Mouse (Mus musculus): ENCODE measurements at regions not wholly inside any gene's neighbourhood (a gene's known extent, or its start where the extent isn't known, plus 50 kb on each side); places are given as distances from the start of the nearest gene placed in this dataset.
A peak's percentile ranks its signal among the peaks of the same experiment; 100 is the strongest.

DNA sequence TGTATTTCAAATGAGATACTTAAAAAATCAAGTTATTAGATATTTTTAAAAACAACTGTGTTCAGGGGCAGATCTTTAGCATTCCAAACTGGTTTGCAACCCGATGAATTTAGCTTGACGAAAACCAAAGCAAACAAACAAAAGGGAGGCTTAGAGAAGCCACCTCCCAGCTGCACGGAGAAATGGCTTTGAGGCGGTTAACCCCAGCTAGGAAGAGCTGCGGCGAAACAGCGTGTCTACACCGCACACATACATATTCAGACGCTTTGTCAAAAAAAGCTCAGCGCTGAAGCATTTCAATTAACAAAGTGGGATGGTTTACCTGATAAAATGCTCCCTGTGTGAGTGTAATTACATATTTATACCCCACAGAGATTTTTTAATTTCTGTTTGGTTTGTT lies 123.0 kb upstream of the Ap5m1 start:
- Histone ChIP-seq H3K4me1 (no peaks in the 10 kb centered on the region), H3K9ac (no peak overlapping the region), H3K9me3 (no peaks in the 10 kb centered on the region), H3K27ac (no peak overlapping the region), H3K27me3 (no peaks in the 10 kb centered on the region), H3K36me3 (no peaks in the 10 kb centered on the region), H3K4me2 (replicated peaks) (no peak overlapping the region), H3K4me3 (no peak overlapping the region)
- no peak for ATAC-seq (ENCODE audit: insufficient number of reproducible peaks, insufficient read depth, low FRiP score, low TSS enrichment)
- 47% methylated on average over 10 of the region's 10 CpGs for WGBS

DNA sequence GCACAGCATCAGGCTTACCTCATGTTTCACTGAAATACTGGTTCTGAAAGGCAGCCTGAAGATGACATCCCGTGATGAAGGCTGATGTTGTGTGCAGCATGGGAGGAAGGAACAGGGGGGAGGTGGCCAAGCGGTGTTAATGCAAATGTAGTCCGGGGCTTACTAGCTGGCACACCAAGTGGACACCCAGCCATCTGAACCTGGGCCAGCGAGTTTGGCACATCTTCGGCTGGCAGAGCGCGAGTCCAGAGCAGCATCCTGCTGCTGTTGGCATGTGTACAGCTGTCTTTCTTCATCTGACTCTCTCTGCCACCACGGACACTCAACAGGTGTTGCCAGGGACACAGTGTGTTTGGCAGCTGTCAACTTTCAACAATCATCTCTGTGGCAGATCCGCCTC lies 135.0 kb upstream of the Ap5m1 start:
- Histone ChIP-seq H3K4me3 (no peak overlapping the region), H3K9me3 (no peaks in the 10 kb centered on the region), H3K4me2 (replicated peaks) (no peak overlapping the region), H3K9ac (no peak overlapping the region), H3K27me3 (no peaks in the 10 kb centered on the region), H3K36me3 (no peaks in the 10 kb centered on the region), H3K27ac (no peak overlapping the region), H3K4me1 (no peaks in the 10 kb centered on the region)
- 85% methylated on average over 9 of the region's 9 CpGs for WGBS
- no peak for ATAC-seq (ENCODE audit: insufficient number of reproducible peaks, insufficient read depth, low FRiP score, low TSS enrichment)

DNA sequence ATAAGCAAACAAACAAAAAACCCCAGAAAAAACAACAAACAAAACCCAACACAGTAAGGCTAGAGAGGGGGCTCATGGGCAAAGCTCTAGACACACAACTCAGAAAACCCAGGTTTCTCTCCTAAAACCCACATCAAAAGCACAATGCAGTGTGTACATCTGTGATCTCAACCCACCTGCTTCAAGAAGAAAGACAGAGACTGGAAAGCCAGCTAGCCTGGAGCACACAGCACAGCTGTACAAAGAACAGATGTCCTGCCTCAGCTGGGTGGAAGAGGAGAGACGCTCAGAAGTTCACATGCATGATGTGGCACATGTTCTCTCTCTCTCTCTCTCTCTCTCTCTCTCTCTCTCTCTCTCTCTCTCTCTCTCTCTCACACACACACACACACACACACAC lies 140.0 kb upstream of the Ap5m1 start:
- no peak overlapping the region for H3K4me3 ChIP-seq
- ATAC-seq (ENCODE audit: insufficient number of reproducible peaks, insufficient read depth, low FRiP score, low TSS enrichment) = no peak
- WGBS = 25% methylated on average over 1 of the region's 1 CpGs
- no peaks in the 10 kb centered on the region for H3K4me1 ChIP-seq
- H3K4me2 ChIP-seq (replicated peaks) = no peak overlapping the region
- H3K9me3 ChIP-seq = no peaks in the 10 kb centered on the region
- H3K27me3 ChIP-seq = no peaks in the 10 kb centered on the region
- H3K9ac ChIP-seq = no peak overlapping the region
- no peak overlapping the region for H3K27ac ChIP-seq
- H3K36me3 ChIP-seq = no peaks in the 10 kb centered on the region

DNA sequence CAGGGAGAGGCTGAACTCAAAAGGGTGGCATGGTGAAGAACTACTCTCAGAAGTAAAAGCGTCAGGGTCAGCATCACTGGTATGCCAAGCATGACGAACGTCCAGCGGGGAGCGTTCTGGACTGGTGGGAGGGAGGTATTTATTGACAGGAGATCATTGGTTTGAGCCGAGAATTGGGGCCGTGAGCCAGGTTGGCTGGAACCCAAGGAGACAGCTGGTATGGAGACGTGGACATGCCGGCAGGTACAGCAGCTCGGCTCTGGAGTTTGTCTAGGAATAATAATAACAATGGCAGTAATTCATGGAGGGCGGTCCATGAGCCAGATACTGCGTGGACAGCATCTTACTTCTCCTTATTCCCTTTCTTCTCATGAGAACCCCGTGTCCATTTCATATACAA lies 156.5 kb upstream of the Ap5m1 start:
- no peak for ATAC-seq (ENCODE audit: insufficient number of reproducible peaks, insufficient read depth, low FRiP score, low TSS enrichment)
- H3K27ac ChIP-seq = no peak overlapping the region
- WGBS = 73% methylated on average over 13 of the region's 13 CpGs

DNA sequence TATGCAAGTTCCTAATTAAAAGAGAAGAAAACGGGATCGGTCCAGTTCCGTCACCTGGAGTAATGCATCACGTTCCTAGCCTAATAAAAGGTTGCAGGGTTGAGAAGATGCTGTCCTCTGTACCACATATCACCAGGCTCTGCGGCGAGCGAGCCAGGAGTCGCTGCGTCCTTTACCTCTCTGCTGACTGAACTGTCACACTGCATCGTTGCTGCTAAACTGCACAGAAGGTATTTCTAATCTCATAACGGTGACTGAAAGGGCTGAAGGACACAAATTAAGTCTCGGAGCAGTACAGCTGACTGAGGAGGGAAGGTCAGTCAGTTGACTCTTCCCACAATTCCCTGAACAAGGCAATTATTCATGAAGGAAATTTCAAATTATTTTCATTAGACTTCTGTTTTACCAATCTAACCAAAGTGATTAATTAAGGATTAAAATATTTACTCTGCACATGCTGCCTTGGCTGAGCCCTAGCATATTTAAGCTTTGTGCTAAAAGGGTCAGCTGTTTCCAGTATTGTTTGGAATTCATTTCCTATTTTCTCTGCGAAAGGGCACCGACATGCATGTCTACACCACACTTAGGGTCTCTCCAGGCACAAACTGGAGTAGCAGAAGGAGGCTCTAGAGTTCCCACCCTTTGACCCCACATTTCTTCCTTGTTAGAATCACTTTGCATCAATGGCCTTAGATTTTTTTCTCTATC lies 157.8 kb upstream of the Ap5m1 start:
- Histone ChIP-seq H3K9me3 (no peaks in the 10 kb centered on the region), H3K4me3 (no peak overlapping the region), H3K27me3 (no peaks in the 10 kb centered on the region), H3K36me3 (no peaks in the 10 kb centered on the region), H3K4me2 (replicated peaks) (no peak overlapping the region), H3K27ac (no peak overlapping the region), H3K9ac (no peak overlapping the region), H3K4me1 (no peaks in the 10 kb centered on the region)
- 0 out of 2 replicates have a peak, but pooled peaks have one; percentile 67 for ATAC-seq (ENCODE audit: insufficient number of reproducible peaks, insufficient read depth, low FRiP score, low TSS enrichment)
- 65% methylated on average over 14 of the region's 14 CpGs for WGBS

More for the DNA sequence above, 156.5 kb upstream of the Ap5m1 start:
- Histone ChIP-seq H3K9ac (no peak overlapping the region), H3K4me2 (replicated peaks) (no peak overlapping the region), H3K4me3 (no peak overlapping the region), H3K4me1 (no peaks in the 10 kb centered on the region), H3K9me3 (no peaks in the 10 kb centered on the region), H3K27me3 (no peaks in the 10 kb centered on the region), H3K36me3 (no peaks in the 10 kb centered on the region)

DNA sequence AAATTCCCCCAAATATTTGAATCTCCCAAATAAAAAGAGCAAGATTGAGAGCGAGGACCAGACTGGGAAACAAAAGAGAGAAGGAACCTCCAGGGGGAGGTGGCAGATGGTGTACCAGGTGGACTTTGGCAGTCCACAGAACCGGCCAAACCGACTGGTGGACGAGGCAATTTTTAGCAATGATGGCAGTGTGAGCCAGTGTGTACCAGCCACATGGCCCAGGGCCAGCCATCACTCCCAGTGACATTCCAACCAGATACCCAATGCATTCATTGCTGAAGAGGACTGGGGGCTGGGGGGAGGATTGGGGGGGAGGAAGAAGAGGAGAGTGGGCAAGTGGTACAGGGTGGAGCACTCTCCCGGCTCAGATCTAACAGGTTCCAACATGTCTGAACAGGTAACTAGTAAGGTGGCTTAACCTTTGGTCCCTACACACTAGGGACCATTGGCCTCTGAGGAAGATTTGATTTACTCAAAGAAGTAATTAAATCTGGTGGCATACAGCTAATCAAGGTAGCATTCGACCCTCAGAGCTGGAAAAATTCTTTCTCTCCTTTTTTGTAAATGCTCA lies 158.4 kb upstream of the Ap5m1 start:
- Histone ChIP-seq H3K27me3 (no peaks in the 10 kb centered on the region), H3K27ac (no peak overlapping the region), H3K4me1 (no peaks in the 10 kb centered on the region), H3K9me3 (no peaks in the 10 kb centered on the region), H3K4me3 (no peak overlapping the region), H3K9ac (no peak overlapping the region), H3K4me2 (replicated peaks) (no peak overlapping the region), H3K36me3 (no peaks in the 10 kb centered on the region)
- 71% methylated on average over 6 of the region's 6 CpGs for WGBS
- ATAC-seq (ENCODE audit: insufficient number of reproducible peaks, insufficient read depth, low FRiP score, low TSS enrichment) = no peak

DNA sequence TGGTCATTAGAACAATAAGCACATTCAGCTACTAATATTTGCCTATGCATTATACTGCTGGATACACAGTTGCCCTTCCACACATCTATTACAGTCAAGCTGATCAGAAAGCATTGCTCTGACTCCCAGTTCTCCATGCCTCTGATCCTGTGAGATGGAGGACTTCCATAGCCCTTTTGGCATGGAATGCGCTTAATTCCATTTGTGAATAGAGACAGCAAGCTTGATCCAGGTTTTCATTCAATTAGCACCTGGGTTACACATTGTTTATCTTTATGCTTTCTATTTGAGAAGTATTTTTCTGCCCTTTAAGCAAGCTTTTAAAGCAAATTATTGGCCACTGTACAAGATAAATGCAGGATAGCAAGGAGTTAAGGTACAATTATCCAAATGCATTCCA lies 158.9 kb upstream of the Ap5m1 start:
- H3K9me3 ChIP-seq = no peaks in the 10 kb centered on the region
- no peak overlapping the region for H3K9ac ChIP-seq
- no peak overlapping the region for H3K4me2 ChIP-seq (replicated peaks)
- WGBS = 96% methylated on average over 1 of the region's 1 CpGs
- no peak overlapping the region for H3K27ac ChIP-seq
- H3K4me1 ChIP-seq = no peaks in the 10 kb centered on the region
- no peaks in the 10 kb centered on the region for H3K36me3 ChIP-seq
- H3K4me3 ChIP-seq = no peak overlapping the region
- no peak for ATAC-seq (ENCODE audit: insufficient number of reproducible peaks, insufficient read depth, low FRiP score, low TSS enrichment)
- no peaks in the 10 kb centered on the region for H3K27me3 ChIP-seq

DNA sequence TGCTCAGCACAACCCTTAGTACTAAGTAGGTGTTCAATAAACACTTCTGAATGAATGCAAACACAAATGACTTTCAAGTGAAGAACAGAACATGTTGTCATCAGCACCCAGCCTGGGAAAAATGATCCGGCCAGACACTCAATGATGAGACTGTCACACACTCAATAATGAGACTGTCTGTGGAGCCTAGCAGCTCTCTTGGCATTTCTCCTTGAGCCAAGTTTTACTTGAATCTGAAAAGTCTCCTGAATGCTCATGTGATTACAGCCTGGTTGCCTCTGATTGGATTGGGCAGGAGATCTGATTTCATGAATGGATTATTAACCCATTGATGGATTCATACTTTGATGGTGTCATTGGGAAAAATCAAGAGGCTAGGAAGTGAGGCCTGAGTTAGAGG lies 161.3 kb upstream of the Ap5m1 start:
- 85% methylated on average over 1 of the region's 1 CpGs for WGBS
- no peak for ATAC-seq (ENCODE audit: insufficient number of reproducible peaks, insufficient read depth, low FRiP score, low TSS enrichment)
- Histone ChIP-seq H3K27ac (no peak overlapping the region), H3K4me1 (no peaks in the 10 kb centered on the region), H3K4me3 (no peak overlapping the region), H3K9ac (no peak overlapping the region), H3K4me2 (replicated peaks) (no peak overlapping the region), H3K36me3 (no peaks in the 10 kb centered on the region), H3K9me3 (no peaks in the 10 kb centered on the region), H3K27me3 (no peaks in the 10 kb centered on the region)

DNA sequence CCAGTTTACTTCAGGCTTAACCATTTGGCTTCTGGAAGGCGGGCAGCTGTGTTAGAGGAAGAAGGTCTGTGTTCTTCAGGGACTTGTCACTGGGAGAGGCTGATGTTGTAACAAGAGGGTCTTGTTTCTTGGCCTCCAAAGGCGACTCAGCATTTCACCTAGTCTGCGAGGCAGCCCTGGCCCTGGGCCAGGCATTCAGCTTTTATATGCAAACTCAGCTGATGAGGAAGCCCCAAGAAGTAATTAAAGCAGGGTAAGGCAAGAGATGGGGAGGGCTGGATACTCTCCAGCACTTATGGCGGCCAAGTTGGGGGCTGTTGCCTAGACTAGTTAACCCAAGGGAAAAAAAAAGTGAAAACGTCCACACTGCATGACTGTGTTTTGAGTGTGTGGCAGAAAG lies 162.4 kb upstream of the Ap5m1 start:
- ATAC-seq (ENCODE audit: insufficient number of reproducible peaks, insufficient read depth, low FRiP score, low TSS enrichment) = no peak
- no peaks in the 10 kb centered on the region for H3K9me3 ChIP-seq
- H3K4me3 ChIP-seq = no peak overlapping the region
- H3K4me1 ChIP-seq = no peaks in the 10 kb centered on the region
- no peak overlapping the region for H3K9ac ChIP-seq
- H3K27ac ChIP-seq = no peak overlapping the region
- WGBS = 27% methylated on average over 5 of the region's 5 CpGs
- no peak overlapping the region for H3K4me2 ChIP-seq (replicated peaks)
- H3K36me3 ChIP-seq = no peaks in the 10 kb centered on the region
- no peaks in the 10 kb centered on the region for H3K27me3 ChIP-seq

DNA sequence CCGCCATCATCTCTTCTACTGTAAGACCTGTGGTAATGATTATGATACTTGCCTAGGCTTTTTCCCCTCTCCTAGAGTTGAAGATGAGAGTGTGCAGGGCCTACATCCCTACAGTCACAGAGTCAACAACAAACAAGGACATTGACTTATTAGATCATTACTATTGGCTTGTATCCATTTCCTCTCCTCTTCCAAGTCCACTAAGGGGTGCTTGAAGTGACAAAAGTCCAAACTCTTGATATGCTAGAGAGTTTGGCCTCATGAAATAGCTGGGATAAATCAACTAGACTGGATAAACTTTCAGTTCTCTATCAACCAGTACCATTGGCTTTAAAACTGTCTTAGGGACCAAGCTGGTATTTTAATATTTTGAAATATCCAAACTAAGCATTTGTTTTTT lies 165.7 kb upstream of the Ap5m1 start:
- Histone ChIP-seq H3K4me3 (no peak overlapping the region), H3K27ac (no peak overlapping the region), H3K9ac (no peak overlapping the region), H3K4me2 (replicated peaks) (no peak overlapping the region), H3K9me3 (no peaks in the 10 kb centered on the region), H3K27me3 (no peaks in the 10 kb centered on the region), H3K4me1 (no peaks in the 10 kb centered on the region), H3K36me3 (no peaks in the 10 kb centered on the region)
- WGBS = 90% methylated on average over 1 of the region's 1 CpGs
- no peak for ATAC-seq (ENCODE audit: insufficient number of reproducible peaks, insufficient read depth, low FRiP score, low TSS enrichment)

DNA sequence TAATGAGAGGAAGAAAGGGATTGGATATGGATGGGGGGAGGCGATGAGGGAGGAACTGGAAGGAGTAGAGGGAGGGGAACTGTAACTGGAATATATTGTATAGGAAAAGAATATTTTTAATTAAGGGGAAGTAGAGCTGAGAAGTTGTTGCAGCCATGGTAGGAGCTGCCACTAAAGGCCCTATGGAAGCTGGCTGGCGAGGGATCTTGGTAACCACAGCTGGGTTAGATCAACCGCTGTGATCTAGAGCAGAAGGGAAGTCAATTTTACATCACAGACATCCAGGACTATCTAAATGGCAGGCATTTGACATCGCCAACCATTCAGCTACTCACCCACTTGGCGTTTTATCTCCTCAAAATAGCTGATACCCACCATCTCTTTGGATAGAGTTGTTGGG lies 168.8 kb upstream of the Ap5m1 start:
- Histone ChIP-seq H3K4me2 (replicated peaks) (no peak overlapping the region), H3K27me3 (no peaks in the 10 kb centered on the region), H3K27ac (no peak overlapping the region), H3K9me3 (no peaks in the 10 kb centered on the region), H3K36me3 (no peaks in the 10 kb centered on the region), H3K9ac (no peak overlapping the region), H3K4me1 (no peaks in the 10 kb centered on the region), H3K4me3 (no peak overlapping the region)
- no peak for ATAC-seq (ENCODE audit: insufficient number of reproducible peaks, insufficient read depth, low FRiP score, low TSS enrichment)
- 86% methylated on average over 5 of the region's 5 CpGs for WGBS

DNA sequence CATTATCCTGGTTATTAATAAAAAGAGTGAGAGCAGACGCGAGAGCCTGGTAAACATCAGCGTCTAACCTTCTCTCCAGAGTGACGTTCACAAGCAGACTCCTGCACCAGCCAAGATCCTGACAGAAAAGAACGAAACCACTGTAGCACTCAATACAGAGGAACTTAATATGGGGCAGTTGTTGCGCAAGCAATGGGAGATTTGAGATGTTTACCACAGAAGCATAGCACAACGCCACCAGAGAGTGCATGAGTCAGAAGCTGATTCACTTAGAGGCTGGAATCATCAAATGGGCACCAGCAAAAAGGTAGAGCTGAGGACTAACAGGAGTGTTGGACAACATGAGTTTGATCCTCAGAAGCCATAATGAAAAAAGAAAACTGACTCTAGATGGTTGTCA lies 169.7 kb upstream of the Ap5m1 start:
- Histone ChIP-seq H3K36me3 (no peaks in the 10 kb centered on the region), H3K9me3 (no peaks in the 10 kb centered on the region), H3K4me2 (replicated peaks) (no peak overlapping the region), H3K27ac (no peak overlapping the region), H3K4me1 (no peaks in the 10 kb centered on the region), H3K9ac (no peak overlapping the region), H3K4me3 (no peak overlapping the region), H3K27me3 (no peaks in the 10 kb centered on the region)
- ATAC-seq (ENCODE audit: insufficient number of reproducible peaks, insufficient read depth, low FRiP score, low TSS enrichment) = no peak
- 88% methylated on average over 7 of the region's 7 CpGs for WGBS
